Mouse (Mus musculus): Measurements from ENCODE around the gene Phlda2. TPM values are rescaled to one million over a fixed set of nuclear protein-coding genes. Genes with fewer than 3 reads are reported as not detected.

Phlda2 gene
- not detected in 2 replicates for polyA plus RNA-seq (2012)

DNA sequence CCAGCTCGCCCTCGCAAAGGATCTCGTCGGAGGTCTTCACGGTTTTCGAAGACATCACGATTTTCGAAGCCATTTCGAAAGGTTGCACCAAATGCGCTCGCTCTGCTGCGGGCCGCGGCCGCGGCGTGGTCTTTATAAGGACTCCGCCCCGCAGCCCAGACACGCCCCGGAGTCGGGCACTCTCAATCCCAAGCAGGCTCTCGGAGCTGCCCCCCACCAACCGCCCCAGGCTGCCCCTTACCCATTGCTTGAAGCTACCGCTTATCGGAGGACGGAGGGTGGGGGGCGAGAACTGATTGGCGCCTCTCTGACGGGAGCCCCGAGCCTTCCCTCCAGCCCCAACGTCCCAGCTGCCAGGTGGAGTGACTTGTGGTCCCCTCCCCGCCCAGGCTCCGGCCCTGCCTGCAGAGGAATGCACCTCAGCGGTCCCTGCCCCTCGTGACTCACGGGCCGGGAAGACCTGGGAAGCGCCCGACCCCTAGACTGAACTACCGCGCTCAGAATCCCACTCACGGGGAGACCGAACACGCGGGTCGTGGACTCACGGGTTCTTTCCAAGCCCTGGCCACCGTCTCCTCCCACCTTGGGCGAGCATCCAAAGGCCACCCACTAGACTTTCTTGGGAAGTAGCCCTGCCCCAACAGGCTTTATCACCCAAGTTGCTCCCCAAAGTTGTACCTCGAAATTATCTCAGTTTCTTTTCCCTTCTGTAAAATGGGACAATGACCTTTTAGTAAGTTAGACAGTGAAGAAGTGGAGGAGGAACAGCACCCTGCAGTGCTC lies at the start of gene Phlda2:
Gene Phlda2, minus strand, starts transcription at position 733 of the 783 bp plus-strand sequence.
- no peak for TF ChIP-seq GATA1 (IDR thresholded peaks at IDR 0.05; ENCODE audit: low read length)

DNA sequence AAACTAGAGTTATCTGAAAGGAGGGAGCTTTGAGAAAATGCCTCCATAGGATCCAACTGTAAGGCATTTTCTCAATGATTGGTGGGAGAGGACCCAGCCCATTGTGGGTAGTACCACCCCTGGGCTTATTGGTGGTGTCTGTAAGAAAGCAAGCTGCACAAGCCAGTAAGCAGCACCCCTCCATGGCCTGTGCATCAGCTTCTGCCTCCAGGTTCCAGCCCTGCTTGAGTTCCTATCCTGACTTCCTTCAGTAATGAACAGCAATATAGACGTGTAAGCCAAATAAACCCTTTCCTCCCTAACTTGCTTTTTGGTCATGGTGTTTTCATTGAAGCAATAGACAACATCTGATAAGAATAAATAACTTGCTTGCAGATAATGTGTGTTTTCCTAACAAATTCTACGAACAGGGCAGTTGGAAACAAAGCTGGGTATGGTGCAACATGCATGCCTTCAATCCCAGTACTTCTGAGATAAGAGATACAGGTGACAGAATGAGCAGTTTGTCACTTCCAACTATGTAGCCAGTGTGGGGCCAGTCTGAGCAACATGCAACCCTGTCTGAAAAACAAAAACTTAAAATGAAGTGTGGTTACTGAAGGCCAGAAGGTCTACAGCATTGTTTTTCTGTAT lies 46.8 kb upstream of the Phlda2 start:
- no peak for TF ChIP-seq GATA1 (IDR thresholded peaks at IDR 0.05; ENCODE audit: low read length)

DNA sequence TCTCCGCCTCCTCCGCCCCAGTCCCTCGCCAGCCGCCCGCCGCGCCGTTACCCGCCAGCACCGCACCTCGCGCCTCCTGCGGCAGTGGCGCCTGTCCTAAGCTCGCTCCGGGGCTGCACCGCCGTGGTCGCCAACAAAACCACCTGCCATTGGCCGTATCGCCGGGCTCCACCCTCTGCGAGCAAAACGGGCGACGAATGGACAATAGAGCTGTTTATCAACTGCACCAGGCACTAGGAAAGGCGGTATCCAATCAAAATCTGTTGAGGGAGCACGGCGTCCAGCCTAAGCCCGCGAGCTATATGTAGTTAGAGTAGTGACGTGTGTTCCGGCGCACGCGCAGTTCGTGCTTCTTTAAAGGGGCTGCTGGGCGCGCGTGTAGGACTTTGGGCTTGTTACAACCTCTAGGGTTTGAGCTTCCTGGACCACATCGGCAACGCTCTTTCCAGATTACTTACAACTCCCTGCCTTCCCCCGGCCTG lies 46.1 kb upstream of the Phlda2 start, which contains the start of gene Nap1l4:
Gene Nap1l4, minus strand, starts transcription at position 131 of the 482 bp plus-strand sequence.
- TF ChIP-seq GATA1 (IDR thresholded peaks at IDR 0.05; ENCODE audit: low read length) = no peak

DNA sequence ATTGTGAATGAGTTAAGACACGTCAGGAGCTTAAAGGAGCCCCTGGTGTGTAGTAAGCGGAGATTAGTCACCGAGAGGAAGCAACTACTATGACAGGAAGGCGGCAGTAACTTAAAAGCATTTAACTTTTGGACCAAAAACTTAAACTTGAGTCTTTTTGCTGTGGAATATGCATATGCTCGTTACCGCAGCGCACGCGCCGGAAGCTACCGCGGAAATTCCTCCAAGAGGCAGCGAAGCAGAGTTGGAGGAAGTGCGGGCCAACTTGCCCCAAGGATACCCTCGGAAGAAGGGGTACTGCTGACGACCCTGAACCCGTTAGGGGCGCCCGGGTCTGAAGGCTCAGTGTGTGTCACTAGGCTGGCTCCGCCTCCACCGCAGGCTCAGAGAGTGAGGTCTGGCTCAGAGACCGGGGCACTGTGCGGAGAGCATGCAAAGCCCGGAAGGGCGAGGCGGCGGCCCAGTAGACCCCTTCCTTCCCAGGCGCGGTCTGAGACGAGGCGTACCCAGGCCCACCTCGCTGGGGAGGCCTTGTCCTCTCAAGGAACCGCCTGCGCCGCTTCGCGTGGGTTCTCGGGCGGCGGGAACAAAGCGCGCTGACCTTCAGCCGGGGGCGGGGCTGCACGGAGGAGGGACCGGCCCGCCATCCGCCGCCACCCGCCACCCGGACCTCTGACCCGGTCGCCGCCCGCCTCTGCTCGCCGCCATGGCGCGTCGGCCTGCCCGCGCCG lies 45.4 kb upstream of the Phlda2 start:
- no peak for TF ChIP-seq GATA1 (IDR thresholded peaks at IDR 0.05; ENCODE audit: low read length)

DNA sequence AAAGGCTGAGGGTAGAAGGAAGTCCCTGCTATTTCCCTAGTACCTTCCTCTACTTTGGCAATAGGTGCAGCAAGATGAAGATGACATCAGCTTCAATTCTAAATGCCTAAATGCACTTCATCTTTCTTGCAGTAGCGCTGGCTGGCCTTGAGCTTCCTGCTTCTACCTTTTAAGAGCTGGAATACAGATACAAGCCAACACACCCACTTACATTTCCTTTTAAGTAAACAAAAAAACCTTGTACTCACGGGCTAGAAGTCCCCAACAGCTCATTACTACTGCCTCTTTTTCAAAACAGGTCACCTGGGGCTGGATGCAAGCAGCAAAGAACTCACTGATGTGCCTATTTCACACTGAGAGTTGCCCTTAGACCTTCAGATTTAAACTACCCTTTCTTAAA lies 43.6 kb upstream of the Phlda2 start:
- TF ChIP-seq GATA1 (IDR thresholded peaks at IDR 0.05; ENCODE audit: low read length) = no peak

DNA sequence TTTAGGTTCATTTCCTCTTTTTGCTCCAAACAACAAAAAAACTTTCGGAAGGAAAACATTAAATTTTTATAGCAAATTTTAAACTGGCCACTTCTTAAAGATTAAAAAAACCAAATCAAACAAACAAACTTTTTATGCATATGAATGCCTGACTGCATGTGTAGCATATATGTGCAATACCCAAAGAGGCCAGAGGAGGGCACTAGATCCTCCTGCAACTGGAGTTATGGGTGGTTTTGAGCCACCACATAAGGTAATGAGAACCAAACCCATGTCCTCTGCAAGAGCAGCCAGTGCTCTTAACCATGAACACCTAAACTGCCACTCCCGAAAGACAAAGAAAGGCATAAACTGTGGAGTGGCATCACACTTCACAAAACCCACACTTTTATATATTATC lies 41.4 kb upstream of the Phlda2 start:
- no peak for TF ChIP-seq GATA1 (IDR thresholded peaks at IDR 0.05; ENCODE audit: low read length)

GRCm38 (mm10) chr7:143538671-143539070 lies 35.7 kb upstream of the Phlda2 start:
- no peak for TF ChIP-seq GATA1 (IDR thresholded peaks at IDR 0.05; ENCODE audit: low read length)

- no peak for TF ChIP-seq GATA1 (IDR thresholded peaks at IDR 0.05; ENCODE audit: low read length)
Observed at GRCm38 (mm10) chr7:143536251-143536650, 33.3 kb upstream of the Phlda2 start.

- peak; percentile 51 for TF ChIP-seq GATA1 (IDR thresholded peaks at IDR 0.05; ENCODE audit: low read length)
Observed at GRCm38 (mm10) chr7:143533284-143533683, 30.3 kb upstream of the Phlda2 start.

- no peak for TF ChIP-seq GATA1 (IDR thresholded peaks at IDR 0.05; ENCODE audit: low read length)
Observed at GRCm38 (mm10) chr7:143532410-143532809, 29.5 kb upstream of the Phlda2 start.

DNA sequence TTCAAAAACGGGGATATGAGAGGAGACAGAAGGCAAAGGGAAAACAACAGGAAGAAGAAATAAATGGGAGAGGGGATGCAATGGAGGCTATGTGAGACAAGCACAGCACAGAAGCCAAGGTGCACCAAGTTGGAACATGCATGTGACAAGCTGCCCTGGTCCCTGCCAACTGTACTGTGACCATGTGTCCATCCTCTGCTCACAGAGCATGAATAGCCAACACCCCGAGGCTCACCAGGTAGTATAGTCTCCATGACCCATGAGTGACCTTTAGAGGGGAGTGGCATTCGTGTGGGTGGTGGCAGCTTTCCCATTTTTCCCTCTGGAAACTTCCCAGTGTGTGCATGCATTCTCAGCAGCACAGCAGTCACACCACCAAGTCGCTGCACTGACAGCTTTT lies 16.4 kb upstream of the Phlda2 start:
- no peak for TF ChIP-seq GATA1 (IDR thresholded peaks at IDR 0.05; ENCODE audit: low read length)

DNA sequence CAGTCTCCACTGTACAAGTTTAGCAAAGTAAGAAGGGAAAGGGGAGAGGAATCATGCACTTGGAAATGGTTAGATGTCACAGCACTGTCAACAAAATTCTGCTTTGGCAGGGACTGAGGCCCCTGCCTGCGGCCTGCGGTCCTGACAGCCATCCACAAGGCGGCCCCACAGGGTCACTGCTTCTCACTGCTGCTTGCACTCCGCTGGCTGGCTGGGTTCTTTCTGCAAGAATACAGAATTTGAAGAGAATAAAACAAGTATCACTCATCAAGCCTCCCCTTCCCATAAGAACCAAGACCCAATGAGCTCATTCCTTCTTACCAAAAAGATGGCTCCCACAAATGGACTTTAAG lies 11.4 kb upstream of the Phlda2 start:
- TF ChIP-seq GATA1 (IDR thresholded peaks at IDR 0.05; ENCODE audit: low read length) = no peak

DNA sequence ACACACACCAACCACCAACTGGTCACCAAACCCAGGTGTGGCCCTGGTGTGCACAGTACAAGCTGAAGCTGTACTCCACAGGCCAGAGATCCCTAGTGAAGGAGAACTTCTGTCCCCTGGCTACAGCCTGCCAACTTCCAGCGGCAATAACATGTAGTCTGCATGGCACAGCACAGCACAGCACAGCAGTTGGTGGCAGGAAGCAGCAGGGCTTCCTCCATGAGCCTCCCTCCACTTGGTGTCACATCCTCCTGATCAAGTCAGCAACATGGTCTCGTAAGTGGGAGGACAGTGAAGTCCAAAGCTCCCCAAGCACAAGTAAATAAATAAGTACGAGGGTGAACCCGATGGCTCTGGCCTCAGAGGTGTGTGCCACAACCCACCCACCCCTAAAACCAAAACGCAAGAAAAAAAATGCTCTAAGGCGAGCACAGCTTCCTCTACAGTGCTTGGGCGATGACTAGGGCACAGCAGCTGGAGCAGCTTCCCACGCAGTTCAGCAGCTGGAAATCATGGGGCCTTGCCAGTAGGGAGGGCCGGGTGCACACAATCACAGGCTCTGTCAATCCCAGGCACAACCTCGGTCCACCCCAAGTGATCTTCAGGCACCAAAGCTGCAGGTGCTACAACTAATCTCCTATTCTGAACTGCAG lies 10.9 kb upstream of the Phlda2 start:
- TF ChIP-seq GATA1 (IDR thresholded peaks at IDR 0.05; ENCODE audit: low read length) = no peak

GRCm38 (mm10) chr7:143511335-143511712 lies 8.4 kb upstream of the Phlda2 start:
- no peak for TF ChIP-seq GATA1 (IDR thresholded peaks at IDR 0.05; ENCODE audit: low read length)

GRCm38 (mm10) chr7:143510593-143511334 lies 7.8 kb upstream of the Phlda2 start:
- no peak for TF ChIP-seq GATA1 (IDR thresholded peaks at IDR 0.05; ENCODE audit: low read length)

Measured in G1E-ER4 (cell line).